Mouse (Mus musculus) embryo, embryonic 10 days (tissue): Measurements from ENCODE around the gene Ppfibp1.

ENCODE experiments used
- DNase-seq: peaks from one replicate; pipeline ENCODE4 v3.0.0-alpha.2; 2015; ENCODE audit warnings: low spot score

Ppfibp1 gene

DNA sequence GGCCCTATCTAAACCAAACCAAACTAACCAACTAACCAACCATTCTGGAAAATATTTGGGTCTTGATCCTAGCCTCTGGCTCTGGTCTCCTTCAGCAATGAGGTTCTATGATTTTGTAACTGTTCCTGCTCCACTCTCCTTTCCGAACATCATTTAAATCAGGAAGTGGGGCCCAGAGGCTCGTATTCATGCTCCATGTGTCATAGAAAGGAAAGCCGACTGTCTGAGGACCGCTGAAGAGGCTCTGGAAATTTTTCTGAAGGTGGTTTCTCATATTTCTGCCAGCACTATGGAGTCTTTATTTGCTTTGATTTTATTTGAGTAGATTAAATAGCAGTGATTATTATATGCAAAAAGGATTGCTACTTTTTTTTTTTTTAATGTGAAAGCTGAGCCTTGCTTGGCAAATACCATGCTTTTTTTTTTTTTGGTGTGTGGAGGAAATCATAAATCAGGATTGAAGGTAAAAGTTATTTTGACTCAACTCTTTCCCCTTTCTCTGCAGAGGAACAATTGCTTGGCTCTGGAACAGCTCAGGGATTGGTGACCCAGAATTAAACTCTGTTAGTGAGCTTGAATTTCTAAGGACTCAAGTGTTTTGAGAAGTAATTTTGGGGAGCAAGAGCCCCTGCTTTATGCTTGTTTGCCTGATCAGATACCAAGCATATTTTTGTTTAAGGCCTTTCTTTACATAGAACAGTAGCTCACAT, 25.4 kb downstream of the Ppfibp1 start:
- DNase-seq, result no peak

- no peak for DNase-seq
Observed at GRCm38 (mm10) chr6:146915808-146916207, 27.5 kb downstream of the Ppfibp1 start.

DNA sequence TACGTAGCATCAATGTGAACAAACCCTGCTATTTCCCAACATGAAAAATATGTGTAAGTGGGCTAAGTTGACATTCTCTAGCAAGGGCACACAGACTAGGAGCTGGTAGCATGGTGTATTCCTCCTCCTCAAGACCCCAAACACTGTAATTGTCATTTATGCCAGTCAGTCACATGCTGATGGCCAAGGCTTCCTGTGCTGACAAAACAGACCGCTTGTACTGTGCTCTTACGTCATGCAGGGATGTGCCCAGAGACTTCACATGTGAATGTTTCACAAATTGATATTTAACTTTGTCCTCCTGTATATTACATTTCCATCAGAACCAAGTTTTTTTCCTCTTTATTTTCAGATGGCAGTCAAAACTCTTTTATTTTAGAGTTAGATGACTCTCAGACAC, 29.1 kb downstream of the Ppfibp1 start:
- no peak for DNase-seq

DNA sequence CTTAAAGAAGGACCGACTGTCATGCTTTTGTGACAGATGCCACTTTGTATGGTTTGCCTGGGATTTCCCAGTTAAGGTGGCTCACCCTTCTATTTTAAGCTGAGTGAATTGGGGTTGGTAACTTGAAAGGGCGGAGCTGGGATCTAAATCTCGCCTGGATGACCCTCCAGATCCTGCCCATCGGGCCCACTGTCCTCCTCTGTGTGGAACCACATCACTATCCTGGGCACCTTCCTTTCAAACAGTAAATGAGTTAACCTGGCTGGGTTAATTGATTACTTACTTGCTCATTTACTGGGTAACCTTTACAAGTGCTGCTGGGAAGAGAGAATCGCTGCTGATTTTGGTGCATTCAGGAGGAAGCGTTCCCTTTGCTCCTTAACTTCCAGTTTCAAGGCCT, 30.1 kb downstream of the Ppfibp1 start:
- DNase-seq, result no peak

DNA sequence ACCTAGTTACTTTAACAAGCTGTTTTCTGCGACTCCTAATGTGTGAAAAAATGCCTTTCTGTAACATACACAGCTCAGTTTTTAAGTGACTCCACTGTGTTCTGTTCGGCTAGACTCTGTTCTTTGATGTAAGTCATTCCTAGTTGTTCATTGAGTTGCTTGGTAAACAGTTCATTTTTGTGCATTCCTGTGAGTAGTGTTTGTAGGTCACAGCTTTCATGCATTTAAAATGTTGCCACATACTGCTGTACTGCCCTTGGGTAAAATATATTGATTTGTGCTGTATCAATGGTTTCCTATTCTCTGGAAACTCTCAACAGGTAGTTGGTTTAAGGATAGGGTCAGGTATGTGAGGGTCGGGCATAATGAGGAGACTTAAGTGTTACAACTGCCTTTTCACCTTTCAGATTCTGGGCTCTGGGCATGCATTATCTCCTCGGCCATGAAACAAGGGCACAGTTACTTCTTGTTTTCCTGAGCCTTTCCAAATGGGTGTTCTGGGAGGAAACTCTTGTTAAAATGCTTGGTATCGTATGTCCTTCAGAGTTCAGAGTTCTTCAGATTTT, 38.2 kb downstream of the Ppfibp1 start:
- no peak for DNase-seq

DNA sequence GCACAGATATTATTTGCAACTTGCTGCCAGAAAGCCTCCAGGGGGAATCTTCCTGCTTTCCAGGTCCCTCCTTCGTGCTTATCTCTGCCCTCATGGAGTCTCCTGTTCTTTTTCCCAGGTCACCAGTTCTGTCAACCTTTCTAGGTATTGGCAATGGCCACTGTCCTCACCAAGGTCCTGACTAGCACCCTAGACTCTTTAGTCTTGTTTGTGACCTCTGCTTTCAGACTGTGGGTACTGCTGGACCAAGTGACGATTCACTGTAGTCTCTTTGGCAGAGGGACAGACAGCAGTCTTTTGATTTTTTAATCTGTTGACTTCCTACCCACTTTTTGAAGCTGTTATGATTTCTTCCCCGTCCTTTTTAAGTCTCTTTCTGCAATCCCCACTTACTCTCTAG, 39.8 kb downstream of the Ppfibp1 start:
- no peak for DNase-seq

DNA sequence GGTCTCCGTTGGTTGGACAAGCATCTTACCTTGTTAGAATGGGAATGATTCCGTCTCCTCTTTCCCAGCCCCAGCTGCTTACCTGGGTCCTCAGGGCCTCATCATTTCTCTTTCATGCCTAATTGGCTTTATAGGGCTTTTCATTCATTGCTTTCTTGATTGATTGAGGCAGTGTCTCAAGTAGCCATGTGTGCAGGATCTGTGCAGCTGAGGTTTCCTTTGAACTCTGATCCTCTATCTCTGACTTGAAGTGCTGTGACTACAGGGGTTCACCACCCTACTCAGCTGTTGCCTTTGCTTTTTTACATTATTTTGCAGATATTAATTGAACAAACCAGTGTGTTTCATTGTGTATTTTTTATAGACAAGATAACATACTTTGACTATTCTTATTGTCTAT, 40.7 kb downstream of the Ppfibp1 start:
- no peak for DNase-seq

- DNase-seq, result peak; percentile 55
Observed at GRCm38 (mm10) chr6:146933123-146933522, 44.8 kb downstream of the Ppfibp1 start.

DNA sequence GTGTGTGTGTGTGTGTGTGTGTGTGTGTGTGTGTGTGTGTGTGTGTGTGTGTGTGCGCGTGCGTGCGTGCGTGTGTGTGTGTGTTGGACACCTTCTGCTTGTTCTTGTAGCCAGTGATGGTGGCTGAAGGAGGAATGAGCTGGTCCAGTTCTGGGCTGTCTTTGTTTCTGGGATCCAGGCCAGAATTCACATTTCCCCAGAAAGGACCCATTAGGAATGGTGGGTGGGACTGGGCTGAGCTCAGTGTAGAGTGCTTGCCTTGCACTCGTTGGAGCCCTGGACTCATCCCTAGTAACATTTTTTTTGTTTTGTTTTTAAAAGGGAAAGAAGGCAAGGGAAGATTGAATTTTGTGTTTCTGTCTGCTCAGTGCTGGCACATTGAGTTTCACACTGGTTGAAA, 47.7 kb downstream of the Ppfibp1 start:
- no peak for DNase-seq

DNA sequence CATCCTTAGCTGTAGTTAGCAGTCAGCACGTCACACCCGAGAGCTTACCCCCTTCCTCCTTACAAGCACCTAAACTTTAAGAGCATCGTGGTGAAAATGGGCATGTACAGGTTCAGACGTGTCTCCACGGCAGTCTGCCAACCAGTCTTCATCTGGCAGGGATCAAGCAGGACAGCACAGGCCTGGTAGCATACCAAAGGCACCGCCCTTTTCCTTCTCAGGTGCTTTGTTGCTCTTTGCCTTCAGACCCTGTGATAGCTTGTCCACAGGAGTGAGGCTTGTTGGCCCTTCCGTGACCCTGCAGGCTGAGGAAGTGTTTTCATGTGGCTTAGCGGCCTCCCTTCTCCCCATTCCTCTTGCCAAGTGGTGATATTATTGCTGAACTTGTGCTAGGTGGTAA, 50.7 kb downstream of the Ppfibp1 start:
- DNase-seq, result no peak

DNA sequence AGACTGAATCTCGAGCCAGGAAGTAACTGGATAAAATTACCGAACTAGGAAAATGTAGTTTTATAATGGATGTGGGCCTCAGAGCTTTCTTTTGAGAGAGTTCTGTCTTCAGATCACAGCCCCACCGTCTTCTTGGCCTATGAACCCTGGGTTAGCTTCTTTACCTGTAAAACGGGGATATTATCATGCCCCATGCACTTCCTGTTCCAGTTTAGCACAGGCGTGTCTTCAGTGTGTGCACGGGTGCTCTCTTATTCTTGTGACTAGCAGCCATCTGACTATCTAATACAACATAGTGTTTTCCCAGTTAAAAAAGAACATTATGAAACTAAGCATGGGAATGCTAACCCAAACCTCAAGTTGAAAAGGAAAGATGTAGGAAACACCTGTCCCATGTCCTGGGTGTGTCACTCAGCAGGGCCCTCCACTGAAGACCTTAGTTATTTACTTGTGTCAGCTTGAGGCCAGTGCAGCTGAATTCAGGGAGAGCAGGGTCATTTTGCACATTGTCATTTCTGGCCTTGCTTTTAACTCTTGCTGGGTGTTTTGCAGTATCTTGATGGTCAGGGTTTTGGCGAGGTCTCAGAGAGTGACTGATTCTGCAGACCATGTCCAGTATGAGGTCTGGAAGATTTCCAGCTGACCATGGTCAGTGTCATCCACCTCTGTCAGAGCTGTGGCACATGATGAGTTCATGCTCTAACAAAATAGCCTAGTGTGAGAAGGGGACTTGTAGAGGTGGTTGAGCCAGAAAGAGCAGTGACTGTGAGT, 53.4 kb downstream of the Ppfibp1 start:
- no peak for DNase-seq

DNA sequence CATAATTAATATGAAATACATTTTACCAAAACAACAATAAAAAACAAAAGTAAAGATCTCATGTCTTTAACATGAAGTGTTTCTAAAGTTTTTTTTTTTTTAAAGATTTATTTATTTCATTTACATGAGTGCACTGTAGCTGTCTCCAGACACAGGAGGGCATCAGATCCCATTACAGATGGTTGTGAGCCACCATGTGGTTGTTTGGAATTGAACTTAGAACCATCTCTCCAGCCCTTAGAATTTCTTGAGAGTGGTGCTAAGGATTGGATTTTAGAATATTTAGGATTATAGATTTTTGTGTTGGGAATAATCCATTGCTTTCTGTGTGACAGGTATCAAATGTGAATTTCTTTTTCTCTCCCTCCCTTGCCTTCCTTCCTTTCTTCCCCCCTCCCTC, 55.7 kb downstream of the Ppfibp1 start:
- no peak for DNase-seq

DNA sequence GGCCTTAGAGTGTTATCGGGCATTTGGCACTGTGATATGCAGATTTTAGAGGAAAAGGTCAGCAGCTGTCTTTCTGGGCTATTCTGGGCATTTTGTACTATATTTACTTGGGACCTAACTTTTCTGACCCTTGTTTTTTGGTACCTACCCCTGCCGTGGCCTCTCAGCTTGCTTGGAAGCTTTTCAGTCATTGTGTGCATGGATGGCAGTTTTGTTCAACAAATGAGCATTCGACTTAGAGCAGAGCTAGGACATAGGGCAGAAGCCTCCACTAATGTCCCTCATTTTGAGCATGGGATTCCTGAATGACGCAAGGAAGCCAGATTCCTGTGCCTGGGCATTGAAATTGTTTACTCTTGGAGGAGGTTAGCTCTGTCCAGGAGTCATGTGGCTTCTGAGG, 56.5 kb downstream of the Ppfibp1 start:
- DNase-seq, result no peak

DNA sequence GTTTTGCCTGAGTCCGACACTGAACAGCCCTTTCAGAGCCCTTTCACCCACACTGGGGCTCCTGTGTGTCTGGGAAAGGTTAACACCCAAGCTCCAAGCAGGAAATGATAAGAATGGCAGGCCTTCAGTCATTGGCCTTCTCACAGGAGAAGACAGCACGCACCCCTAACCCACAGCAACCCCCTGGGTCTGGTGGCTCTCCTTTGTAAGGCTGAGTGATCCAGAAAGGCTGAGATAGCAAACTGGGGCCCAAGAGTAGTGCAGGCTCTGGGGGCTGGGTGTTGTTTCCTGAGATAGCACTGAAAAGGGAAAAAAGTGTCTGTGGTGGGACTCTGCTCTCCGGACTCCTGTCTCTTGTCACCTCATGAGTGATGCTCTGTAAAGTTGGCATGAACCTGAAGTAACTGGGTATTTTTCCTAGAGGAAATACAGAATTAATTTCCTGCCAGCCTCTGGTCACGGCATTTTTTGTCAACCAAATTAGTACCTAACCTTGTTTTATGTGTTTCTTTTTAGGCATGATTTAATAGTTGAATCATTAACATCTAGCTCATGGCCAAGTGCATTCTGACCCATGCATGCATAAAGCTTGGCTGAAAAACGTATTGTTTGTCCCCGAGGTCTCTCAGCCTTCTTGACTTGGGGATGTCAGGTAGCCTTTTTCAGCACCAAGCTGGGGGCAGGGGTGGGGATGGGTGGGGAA, 58.2 kb downstream of the Ppfibp1 start:
- no peak for DNase-seq

- DNase-seq, result no peak
Observed at GRCm38 (mm10) chr6:146947186-146947585, 58.9 kb downstream of the Ppfibp1 start.

DNA sequence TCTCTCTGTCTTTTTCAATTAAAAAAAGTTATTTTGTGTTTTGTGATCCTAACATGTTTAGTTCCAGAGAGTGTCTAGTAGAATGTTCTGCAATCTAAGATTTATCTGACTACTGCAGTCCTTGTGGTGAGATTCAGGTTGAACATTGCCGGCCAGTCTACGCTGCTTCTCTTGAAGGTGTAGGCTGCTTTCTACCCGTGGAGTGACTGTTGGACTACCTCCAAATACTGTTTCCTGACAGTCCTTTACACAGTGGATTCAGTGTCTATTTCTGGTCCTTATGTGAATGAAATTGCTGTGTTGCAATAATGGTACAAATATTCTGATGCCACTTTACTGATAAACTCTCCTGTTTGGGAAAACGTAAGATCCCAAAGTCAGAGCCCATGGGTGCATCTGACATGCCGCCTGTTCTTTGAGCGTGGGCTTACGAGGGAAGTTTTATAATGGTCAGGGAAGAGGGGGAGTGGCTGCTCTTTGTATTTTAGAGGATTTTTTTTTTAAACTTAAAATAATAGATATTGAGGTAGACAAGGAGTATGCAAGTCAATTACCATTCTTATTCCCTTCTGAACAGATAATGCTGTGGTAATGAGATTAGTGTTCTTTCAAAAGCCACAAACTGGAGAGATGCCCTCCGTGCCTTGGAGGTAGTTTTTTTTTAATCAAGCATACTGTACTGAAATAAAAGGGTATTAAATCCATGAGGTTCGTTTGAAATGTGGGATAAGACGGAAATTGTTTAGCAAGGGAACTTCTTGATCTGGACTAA, 61.6 kb downstream of the Ppfibp1 start:
- DNase-seq, result no peak

GRCm38 (mm10) chr6:146950454-146950832, 62.2 kb downstream of the Ppfibp1 start:
- DNase-seq, result no peak

GRCm38 (mm10) chr6:146954258-146954657, 66.0 kb downstream of the Ppfibp1 start, which contains the start of gene 1700034J05Rik:
Gene 1700034J05Rik, minus strand, starts transcription at chr6:146954422.
- no peak for DNase-seq

GRCm38 (mm10) chr6:146955475-146955874, 67.2 kb downstream of the Ppfibp1 start:
- no peak for DNase-seq

DNA sequence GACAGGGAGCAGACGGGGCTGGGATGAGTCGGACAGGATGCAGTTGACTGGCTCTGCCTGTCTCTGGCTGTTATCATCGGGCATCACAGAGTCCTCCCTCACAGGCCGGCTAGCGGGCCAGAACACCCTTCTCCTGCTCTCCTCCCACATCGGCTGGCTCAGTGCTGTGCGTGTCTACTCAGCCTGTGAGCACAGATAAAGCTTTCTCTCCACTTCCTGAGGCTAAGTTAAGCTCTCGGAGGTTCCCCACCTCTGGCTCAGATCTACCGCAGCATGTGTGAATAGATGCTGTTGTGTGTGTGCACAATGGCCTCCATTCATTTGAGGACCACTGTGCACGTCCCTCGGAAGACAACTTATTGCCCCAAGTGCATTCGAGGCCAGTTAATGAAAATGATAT, 67.6 kb downstream of the Ppfibp1 start:
- peak; percentile 66 for DNase-seq

GRCm38 (mm10) chr6:146956961-146957360, 68.7 kb downstream of the Ppfibp1 start:
- no peak for DNase-seq

DNA sequence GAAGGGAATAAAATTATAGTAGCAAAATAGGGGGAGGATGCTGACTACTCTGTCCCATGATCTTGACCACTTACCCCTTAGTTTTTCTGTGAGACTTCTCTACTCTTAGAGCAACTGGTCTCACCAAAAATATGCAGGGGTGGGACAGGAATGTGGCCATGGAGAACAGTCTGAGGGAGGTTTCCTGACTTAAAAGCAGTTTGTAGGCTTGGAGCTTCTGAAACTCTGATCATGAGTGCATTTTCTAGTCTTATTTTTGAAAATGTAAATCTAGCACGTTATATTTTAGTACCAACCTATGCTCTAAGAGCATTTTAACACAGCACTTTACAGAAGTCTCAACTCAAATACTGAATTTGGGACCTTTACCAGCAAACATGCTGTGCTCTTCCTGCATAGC, 70.4 kb downstream of the Ppfibp1 start:
- DNase-seq, result no peak
